Mouse (Mus musculus) kidney, adult 11 months (tissue): ENCODE results near the gene Cbx5.
A peak's percentile ranks its signal among the peaks of the same experiment; 100 is the strongest.

Source experiments
- DNase-seq: peaks from one replicate; pipeline ENCODE4 v3.0.0; 2022

Gene Cbx5

DNA sequence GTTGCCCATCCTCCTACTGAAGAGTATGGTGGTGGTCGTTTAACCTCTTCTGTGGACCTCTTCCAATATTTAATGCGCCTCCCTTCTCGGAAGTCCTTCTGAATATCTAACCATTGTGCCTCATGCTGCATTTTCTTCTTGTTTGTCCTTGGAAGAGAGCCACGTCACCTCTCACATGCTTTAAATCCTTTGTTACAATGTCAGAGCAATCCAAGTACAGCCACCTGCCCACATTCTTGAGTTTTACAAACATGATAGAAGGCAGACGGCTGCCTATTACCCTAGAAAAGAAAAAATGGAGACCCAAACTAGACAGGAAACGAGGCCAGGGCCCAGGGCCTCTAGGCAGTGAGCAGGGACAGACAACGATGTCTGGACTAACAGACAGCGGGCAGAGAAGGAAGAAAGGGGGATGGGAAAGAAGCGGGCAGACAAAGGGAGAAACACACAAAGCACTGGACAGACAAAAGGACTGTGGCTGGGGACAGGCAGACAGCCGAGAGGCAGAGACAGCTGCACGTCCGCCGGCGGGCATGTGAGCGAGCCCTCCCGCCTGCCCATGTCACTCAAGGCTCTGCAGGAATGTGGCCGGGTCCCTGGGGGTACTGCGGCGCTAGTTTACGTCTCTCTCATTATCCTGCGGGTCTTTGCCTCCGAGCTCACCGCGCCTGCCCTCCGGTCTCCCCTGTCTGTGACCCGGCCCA lies 69.9 kb downstream of the Cbx5 start:
- no peak for DNase-seq

DNA sequence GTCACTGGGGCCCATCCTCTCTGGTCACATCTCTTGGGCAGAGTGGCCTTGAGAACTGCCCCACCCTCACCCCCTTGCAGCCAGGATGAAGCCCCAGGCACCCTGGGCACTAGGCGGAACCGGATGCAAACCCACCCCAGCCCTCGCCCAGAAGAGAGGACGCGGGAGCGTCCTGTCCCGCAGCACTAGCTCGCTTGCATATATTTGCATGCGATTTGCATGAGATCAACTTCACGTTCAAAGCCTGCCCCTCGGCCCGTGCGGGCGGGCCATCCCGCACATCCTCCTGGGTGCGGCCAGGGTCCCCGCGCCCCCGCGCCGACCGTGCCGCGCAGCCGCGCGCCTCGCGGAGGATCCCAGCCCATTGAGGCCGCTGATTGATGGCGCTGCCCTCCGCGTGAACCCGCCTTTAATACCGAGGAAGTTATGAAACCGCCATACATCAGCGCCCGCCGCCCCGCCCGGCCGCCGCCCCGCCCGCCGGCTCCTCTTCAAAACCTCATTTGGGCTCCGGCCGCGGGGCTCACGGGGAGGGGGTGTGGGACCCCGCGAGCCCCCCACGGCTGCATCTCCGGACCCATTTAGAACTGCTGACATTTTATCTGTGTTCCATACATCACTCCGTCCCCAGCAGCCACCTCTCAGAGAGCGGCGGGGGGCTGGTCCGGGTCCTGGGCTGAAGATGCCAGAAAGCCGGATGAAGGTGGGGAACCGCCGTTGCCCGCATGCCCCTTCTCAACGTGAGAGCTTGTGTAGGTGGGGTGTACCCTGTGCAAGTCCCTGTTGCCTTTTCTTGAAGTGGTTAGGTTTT lies 70.6 kb downstream of the Cbx5 start:
- DNase-seq = no peak

DNA sequence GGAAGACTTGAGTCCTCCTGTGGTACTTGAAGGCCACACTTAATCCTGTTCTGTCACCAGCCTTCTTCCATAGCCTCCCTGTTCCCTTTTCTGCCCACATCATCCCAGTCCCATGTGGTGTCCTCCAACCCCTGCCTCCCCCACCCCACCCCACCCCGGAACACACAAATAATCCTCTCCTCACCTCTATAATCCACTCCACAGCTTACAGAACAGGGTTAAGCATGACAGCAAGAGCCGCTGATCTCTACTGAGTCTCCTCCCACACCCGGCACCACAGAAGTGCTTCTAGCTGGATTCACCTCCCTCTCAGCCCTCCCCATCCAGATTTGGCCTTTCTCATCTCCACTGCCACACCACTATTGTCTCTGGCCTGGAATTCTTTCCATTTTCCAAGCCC lies 71.8 kb downstream of the Cbx5 start:
- DNase-seq = no peak

DNA sequence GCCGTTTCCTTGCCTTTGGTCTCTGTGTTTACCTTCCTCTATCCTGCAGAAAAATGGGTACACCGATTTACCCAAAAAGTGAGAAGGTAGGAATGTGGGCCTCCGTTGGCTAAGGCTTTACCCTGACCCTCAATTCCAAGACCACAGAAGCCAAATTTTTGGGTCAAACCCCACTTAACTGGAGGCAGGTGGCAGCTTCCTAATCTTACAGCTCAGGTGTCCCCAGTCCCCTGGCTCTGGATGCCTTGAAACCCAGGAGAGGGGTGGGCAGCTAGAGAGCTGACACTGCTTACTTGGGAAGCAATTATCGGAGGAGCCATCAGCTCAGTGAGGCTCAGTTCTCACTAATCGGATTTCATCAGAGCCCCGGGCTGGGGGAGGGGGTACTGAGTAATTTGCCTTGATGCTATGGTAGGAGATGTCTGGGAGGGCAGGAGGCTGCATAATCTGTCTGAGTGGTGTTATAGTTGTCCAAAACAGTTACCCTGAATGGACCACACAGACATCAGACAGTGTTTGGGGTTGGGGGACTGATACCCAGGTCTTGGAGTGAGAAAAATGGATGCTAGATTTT lies 72.5 kb downstream of the Cbx5 start, which contains the start of gene Smug1:
Gene Smug1, minus strand, starts transcription at position 51 of the 574 bp plus-strand sequence.
- DNase-seq = no peak

DNA sequence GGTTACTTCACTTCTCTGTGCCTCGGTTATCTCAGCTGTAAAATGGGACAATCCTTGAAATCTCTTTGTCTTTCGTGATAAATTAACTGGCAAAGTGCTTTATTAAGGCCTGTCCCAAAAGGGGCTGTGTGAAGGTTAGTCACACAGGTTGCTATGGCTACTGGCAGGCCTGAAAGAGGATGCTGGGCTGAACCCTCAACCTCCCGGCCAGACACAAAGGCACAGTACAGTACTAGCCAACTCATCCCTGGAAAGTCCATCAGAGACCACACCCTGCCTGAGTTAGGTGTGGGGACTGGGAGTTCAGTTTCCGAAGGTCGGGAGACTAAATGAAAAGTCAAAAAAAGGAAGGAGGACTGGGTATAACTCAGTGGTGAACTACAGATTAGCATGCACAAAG lies 73.7 kb downstream of the Cbx5 start:
- no peak for DNase-seq

DNA sequence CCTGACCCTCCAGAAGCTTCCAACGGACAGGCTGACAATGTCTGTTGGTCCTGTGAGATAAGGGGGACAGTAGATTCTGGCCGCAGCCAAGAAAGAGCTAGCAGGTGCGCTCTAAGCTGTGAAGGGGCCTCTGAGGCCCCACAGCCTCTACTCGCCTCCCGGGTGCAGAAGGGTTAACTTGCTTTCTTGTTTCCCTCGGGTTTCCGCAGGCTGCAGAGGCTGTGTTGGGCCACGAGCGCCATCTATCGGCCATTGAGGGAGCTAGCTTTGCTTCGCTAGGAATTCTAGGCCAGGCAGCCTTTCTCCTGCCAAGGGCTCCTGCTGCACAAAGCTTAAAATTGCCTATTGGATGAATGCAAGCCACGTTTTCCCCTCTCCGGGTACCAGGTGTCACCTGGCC lies 74.2 kb downstream of the Cbx5 start:
- DNase-seq = peak; percentile 82

DNA sequence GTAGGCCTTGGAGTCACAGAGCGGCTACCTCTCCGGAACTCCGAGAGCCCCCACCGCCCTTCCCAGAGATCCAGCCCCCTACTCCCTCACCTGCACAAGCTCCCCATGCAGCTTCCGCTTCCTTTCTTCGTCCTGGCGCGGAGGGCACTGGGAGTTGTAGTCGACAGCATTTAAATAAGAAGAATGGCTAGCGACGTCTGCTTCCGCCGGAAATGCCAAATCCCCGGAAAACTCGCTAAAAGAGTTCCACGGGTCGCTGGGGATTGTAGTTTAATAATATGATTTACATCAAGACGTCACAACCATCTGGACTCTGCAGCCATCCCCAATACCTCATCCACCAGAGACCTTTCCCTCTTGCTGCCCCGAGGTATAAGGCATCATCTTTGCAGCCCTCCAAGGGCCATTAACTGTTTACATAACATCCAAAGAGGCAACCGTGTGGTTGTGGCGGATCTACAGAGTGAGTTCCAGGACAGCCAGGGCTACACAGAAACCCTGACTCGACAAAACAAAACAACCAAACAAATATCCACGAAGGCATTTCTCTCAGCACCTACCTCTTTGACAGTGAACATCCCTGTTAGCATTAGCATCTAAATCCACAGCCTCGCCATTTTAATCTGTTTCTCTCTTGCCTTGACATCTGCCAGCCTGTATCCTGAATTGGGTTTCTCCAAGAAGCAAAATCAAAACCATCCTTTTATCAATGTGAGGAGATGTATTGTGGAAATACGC lies 76.3 kb downstream of the Cbx5 start:
- DNase-seq = peak; percentile 91

DNA sequence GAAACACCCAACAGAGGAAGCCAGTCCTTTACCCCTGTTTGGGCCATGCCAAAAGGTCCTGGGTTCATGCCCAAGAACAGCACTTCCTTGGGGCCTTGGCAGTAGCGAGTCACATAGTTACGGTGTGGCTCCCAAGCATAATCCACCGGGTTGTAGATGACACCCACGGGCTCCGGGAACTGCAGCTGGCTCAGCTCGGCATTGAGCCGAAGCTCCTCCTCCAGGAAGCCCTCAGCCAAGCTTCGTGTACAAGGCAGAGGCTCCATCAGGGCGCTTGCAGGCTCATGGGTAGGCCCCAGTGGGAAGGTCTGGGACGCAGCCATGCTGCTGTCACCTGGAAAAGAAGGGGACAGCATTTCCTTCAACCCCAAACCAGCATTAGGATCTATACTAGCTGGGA lies 82.0 kb downstream of the Cbx5 start:
- no peak for DNase-seq

DNA sequence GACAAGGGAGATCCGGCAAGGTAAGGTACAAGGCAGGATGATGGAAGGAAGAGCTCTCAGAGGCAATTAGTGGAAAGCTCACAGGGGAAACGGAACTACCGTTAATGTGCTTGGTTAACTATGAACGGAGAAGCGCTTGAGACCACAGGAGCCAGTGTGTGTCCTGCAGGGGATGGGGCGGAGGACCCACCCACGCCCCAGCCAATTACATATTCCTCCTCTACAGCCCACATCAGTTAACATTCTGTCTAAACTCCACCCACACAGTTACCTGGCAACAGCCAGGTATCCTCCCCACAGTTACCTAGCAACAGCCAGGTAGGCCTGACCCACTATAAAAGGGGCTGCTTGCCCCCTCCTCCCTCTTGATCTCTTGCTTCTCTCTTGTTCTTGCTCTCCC lies 82.7 kb downstream of the Cbx5 start:
- no peak for DNase-seq

DNA sequence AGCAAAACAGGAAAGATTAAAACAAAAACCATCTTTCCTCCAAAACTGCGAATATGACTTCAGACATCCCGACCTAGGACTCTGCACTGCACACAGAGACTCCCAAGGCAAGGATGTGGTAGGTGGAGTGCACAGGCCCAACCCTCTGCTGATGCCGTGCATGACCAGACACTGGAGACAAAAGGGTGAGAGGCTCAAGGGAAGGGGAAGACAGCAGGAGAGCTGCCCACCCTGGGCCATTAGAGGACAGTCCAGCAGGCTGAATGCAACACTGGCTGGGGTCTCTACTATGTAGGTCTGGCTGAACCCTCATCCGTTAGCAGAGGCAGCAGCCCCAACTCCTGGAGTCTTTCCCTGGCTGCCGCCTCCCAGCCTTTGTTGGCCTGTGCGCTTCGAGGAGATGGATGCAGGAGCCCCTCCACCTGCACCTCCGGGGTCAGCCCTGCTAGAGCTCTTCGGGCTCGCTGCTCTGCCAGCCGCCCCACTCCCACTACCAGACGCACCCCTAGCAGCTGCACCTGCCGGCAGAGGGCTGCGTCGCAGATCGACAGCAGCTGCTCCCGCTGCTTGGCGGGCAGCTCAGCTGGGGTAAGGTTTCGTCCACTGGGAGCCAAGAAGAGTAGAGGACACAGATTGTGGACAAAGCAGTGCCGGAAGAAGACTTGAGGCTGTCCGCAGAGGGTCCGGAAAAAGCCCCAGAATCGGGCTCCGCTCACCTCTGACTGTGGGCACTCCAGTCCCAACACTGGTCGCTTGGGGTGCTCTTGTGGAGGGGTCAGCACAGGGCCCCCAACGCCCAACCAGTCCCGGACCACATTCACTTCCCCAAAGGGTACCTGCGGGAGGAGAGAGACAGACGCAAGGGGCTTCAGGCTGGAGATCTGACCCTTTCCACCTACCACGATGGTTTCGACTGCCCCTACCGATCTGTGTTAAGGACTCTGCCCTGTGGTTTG lies 84.0 kb downstream of the Cbx5 start:
- DNase-seq = no peak

DNA sequence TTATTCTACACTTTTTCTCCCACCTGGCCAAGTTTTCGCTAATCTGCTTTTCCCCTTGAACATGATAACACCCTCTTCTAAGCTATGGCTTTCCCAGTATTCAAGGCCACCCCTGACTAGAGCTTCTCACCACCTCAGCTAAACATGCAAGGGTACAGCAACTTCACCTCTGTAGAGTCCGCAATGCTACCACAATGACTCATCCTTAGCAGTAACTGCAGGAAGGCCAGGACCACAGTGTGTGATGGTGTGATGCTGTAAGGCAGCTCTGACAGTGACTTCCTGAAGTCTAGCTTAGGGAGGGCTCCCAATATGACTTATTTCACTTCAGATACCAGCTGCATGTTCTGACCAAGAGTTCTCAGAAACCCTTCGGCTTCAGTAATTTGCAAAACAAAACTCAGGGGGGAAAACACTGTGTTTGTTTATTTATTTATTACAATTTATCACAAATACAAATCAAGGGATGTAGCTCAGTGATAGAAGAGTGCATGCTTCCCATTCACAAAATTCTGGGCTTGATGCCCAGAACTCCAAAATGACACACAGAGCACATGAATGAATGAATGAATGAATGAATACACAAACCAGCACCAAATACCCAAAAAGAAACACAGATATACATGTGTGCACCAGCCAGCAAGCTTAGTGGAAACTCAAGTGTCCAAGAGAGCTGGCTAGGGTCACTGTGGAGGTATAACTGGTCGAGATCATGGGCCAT lies 86.6 kb downstream of the Cbx5 start:
- DNase-seq = no peak

DNA sequence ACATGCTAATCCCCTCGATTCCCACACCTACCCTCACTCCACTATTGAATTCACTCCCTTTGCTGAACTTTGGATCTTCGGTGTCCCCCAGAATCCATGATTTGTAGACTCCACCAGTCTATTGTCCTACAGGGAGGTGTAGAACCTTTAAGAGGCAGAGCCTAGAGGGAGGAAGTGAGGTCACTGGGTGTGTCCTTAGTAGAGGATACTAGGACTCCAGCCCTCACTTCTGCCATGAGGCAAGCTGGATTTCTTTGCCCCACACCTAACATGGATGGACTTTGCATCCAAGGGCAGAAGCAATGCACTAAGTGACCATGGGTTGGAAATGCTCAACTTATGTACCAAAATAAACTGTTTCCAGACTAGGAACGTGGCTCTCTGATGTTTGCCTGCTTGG lies 87.2 kb downstream of the Cbx5 start:
- DNase-seq = no peak

DNA sequence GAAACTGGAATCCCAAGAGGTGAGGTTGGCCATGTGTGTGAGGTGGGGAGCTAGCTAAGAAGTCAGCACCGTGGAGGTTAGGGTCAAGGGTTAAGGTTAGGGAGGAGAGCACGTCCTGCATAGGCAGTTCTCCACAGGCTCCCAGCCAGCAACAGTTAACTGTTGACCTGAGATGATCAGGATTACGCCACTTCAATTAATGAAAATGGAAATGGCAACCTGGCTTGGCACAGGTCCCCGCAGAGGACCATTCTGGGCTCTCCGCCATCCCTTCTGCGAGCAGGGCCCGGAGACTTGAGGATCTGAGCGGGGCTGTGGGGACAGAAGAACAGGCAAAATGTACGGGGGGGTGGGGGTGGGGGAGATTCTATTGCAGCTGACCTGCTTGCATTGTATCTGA lies 91.8 kb downstream of the Cbx5 start:
- DNase-seq = peak; percentile 50

DNA sequence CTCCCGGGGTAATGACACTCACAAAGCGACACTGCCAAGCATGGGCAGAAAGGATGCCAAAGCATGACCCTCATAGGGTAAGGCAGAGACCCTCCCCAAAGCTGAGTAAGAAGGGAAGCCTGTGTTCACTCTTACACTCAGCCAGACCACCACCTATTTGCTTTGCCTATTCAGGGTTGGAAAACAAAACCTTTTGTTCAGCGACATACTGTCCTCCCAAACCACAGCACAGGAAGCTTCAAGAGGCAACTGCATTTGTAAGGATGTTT lies 92.3 kb downstream of the Cbx5 start:
- no peak for DNase-seq

DNA sequence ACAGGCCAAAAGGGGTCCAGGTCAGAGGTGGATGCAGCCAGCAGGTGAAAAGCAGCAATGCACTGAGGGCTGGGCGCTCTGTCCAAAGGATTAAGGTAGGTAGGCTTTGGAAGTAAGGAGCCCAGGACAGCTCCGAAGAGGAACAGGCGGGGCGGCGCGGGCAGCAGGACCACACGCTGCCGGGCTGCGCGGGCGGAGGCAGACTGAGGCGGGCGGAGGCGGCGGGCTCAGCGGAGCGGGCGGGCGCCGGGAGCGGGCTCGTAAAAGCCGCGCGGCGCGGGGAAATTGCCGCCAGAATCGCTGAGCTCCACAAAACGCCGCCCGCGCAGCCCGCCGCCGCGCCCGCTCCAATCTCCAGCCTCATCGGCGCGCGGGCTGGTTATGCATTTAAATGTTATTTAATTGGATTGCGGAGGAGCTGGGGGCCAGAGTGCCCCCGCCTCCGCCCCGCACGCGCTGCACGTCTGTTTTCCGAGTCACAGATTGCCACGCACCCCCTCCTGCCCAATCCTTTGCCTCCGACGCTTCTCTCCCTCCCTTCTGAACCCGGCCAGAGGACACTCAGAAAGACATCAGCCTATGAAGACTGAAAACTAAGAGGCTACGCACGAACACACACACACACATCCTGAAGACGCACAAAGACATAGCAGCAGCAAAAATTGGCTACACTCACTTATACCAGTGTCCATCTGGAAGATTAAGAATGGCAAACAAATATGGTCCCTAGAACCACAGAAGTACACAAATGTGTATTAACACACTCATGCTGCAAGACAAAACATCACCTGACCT lies 92.8 kb downstream of the Cbx5 start:
- DNase-seq = no peak

DNA sequence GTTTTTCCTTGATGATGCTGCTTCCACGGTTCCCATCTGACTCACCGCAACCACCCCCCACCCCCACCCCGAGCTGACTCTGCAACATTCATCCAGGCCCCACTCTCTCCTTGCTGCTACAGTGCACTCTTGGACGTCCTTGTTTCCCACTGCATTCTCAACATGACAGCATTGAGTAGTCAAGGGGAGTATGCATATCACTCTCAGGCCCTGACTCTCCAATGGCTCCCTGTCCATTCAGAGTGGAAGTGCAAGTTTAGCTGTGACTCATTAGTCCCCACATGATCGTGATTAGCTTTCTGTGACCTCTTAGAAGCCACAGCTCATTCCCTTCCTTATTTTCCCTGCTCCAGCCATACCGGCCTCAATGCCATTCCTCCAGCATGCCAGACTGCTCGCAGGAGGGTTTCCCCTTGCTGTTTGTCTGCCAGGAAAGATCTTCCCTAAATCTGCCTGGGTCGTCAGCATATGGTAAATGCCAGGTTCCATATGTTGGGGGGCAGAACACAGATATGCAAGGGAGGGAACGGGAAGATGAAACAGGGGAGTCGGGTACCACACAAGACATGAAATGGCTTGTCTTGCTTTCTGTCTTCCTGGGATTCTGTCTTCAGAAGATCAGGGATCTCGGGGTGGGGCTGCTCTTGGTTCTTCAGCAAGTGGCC lies 93.8 kb downstream of the Cbx5 start:
- DNase-seq = no peak

DNA sequence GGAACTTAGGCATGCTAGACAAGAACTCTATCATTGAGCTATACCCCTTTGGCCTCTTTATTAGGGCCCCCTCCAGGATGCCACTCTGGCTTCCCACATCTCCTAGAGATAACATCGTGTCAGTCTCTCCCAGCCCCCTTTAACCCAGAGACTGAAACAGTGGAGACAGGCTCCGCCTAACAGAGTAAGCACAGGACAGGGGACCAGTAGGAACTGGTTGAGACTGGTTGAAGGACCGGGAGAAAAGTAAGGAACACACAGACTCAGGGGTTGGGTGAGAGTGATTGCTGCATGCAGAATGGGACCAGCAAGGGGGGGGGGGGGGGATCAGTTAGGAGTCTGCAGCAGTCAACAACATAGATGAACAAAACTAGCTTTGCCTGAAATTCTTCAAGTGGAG lies 95.4 kb downstream of the Cbx5 start:
- peak; percentile 30 for DNase-seq
